Mouse (Mus musculus): ENCODE data around the gene Cd82.

Gene Cd82

GRCm38 (mm10) chr2:93462760-93463159, at the start of gene Cd82:
TSS of gene Cd82 (minus strand) at chr2:93463140.
- peak; percentile 74 for DNase-seq

GRCm38 (mm10) chr2:93512130-93512529, 49.2 kb upstream of the Cd82 start:
- no peak for DNase-seq

GRCm38 (mm10) chr2:93510839-93511238, 47.9 kb upstream of the Cd82 start:
- DNase-seq: no peak

- DNase-seq: no peak
Measured at GRCm38 (mm10) chr2:93509777-93510750, 47.1 kb upstream of the Cd82 start.

GRCm38 (mm10) chr2:93505091-93505490, 42.2 kb upstream of the Cd82 start:
- DNase-seq: no peak

GRCm38 (mm10) chr2:93503353-93503752, 40.4 kb upstream of the Cd82 start:
- DNase-seq: no peak

GRCm38 (mm10) chr2:93501303-93501702, 38.4 kb upstream of the Cd82 start:
- DNase-seq: no peak

GRCm38 (mm10) chr2:93497221-93497620, 34.3 kb upstream of the Cd82 start:
- no peak for DNase-seq

GRCm38 (mm10) chr2:93495170-93495569, 32.2 kb upstream of the Cd82 start:
- DNase-seq: no peak

- DNase-seq: no peak
Measured at GRCm38 (mm10) chr2:93493541-93493940, 30.6 kb upstream of the Cd82 start.

- DNase-seq: no peak
Measured at GRCm38 (mm10) chr2:93490516-93490915, 27.6 kb upstream of the Cd82 start.

GRCm38 (mm10) chr2:93488911-93489587, 26.1 kb upstream of the Cd82 start:
- no peak for DNase-seq

GRCm38 (mm10) chr2:93485459-93485858, 22.5 kb upstream of the Cd82 start:
- DNase-seq: no peak

GRCm38 (mm10) chr2:93482036-93482644, 19.2 kb upstream of the Cd82 start:
- DNase-seq: no peak

- DNase-seq: no peak
Measured at GRCm38 (mm10) chr2:93478744-93479143, 15.8 kb upstream of the Cd82 start.

GRCm38 (mm10) chr2:93477519-93477918, 14.6 kb upstream of the Cd82 start:
- peak; percentile 47 for DNase-seq

- no peak for DNase-seq
Measured at GRCm38 (mm10) chr2:93476487-93476886, 13.5 kb upstream of the Cd82 start.

GRCm38 (mm10) chr2:93475040-93475439, 12.1 kb upstream of the Cd82 start:
- DNase-seq: peak; percentile 93

GRCm38 (mm10) chr2:93473915-93474314, 11.0 kb upstream of the Cd82 start:
- DNase-seq: no peak

- DNase-seq: peak; percentile 91
Measured at GRCm38 (mm10) chr2:93470849-93471576, 8.1 kb upstream of the Cd82 start.

- peak; percentile 80 for DNase-seq
Measured at GRCm38 (mm10) chr2:93470127-93470526, 7.2 kb upstream of the Cd82 start.

GRCm38 (mm10) chr2:93469118-93469517, 6.2 kb upstream of the Cd82 start:
- peak; percentile 41 for DNase-seq

- peak; percentile 8 for DNase-seq
Measured at GRCm38 (mm10) chr2:93466314-93466713, 3.4 kb upstream of the Cd82 start.

Measured in kidney, adult 9 months (tissue).